Mouse (Mus musculus) mesoderm, embryonic 11.5 days (tissue): ENCODE results near the gene Pkd1.
A peak's percentile ranks its signal among the peaks of the same experiment; 100 is the strongest.

Experiments used
- DNase-seq: peaks from one replicate; pipeline ENCODE4 v3.0.0-alpha.2; 2012; ENCODE audit warnings: low read depth, low spot score

Gene Pkd1

DNA sequence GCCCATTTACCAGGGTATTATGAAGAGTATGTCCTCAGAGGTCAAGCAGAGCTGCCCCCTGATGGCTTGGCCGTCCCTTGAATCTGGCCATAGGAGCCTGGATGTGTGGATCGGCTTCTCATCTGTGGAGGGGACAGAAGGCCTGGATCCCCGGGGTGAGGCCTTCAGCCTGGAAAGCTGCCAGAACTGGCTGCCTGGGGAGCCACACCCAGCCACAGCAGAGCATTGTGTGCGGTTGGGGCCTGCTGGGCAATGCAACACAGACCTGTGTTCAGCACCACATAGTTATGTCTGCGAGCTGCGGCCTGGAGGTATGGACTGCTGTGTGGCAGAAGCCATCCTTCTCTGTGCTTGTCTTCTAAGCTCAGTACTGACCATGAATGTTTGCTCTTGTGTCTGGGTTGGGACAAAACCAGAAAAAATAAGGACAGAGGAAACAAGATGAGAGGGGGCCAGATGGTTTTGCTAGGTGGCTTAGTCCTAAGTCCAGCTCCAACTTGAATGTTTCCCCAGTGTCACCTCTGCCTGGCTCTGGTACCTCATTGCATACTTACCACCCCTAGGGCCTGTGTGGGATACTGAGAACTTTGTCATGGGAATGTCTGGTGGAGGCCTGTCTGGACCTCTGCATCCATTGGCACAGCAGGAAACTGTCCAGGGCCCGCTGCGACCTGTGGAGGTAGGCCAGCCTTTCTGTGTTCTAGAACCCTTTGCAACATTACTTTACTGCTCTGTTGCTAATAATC, 17.6 kb downstream of the Pkd1 start:
- no peak for DNase-seq

- no peak for DNase-seq
Measured at GRCm38 (mm10) chr17:24569837-24570236, 20.2 kb downstream of the Pkd1 start.

DNA sequence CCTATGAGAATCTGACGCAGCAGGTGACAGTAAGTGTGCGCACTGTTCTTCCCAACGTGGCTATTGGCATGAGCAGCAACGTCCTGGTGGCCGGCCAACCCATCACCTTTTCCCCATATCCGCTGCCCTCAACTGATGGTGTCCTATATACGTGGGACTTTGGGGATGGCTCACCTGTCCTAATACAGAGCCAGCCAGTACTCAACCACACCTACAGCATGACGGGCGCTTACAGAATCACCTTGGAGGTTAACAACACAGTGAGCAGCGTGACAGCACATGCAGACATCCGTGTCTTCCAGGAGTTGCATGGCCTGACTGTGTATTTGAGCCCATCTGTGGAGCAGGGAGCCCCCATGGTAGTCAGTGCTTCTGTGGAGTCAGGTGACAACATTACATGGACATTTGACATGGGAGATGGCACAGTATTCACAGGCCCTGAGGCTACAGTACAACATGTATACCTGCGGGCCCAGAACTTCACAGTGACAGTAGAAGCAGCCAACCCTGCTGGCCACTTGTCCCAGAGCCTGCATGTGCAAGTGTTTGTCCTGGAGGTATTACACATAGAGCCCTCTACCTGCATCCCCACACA, 23.1 kb downstream of the Pkd1 start:
- DNase-seq = no peak

DNA sequence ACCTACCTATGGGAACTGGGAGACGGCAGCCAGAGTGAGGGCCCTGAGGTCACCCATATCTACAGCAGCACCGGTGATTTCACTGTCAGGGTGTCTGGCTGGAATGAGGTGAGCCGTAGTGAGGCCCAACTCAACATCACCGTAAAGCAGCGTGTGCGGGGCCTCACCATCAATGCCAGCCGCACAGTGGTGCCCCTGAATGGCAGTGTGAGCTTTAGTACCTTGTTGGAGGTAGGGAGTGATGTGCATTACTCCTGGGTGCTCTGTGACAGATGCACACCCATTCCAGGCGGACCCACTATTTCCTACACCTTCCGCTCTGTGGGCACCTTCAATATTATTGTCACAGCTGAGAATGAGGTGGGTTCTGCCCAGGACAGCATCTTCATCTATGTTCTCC, 24.2 kb downstream of the Pkd1 start:
- no peak for DNase-seq

DNA sequence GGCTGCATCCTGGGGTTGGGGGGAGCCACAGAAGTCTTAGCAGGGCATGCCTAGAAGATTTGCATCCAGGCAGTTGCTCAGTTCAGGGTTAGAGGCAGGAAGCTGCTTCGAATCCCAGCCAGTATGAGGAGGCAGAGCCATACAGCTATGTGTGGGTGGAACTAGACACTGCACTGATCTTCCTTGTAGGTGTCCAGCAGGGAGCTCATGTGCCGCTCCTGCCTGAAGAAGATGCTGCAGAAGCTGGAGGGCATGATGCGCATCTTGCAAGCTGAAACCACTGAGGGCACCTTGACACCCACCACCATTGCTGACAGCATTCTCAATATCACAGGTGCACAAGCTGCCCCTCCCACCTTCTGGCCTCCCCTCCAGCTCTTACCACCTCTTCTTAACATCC, 29.9 kb downstream of the Pkd1 start:
- DNase-seq = no peak

GRCm38 (mm10) chr17:24580287-24580686, 30.7 kb downstream of the Pkd1 start:
- no peak for DNase-seq

DNA sequence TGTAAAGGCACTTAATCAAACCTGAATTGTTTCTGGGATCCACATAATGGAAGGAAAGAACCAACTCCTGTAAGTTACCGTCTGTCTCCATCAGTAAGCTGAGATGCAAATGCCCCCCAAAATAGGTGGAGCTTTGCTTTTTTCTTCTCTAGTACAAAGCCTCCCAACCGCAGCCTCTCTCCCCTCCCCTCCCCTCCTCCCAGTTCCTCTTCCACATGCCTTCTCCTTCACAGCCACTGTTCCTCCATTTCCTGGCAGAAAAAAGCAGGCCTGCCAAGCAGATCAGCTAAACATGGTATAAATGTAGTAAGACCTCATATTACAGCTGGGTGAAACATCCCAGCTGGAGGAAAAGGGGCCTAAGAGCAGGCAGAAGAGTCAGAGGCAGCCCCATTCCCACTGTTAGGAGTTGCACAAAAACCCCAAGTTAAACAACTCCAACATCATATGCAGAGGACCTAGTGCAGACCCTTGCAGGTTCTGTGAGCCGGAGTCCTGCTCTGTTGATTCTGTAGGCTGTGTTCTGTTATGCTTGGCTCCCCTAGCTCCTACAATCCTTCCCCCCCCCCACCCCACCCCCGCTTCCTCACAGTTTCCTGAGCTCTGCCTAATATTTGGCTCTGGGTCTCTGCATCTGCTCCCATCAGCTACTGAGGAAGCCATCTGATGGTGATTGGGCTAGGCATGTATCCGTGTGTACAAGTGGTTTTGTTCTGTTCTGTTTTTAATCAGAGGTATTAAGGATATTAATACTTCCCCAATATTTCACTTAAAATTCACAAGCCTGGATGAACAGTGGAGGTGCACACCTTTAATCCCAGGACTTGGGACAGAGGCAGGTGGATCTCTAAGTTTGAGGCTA, 34.2 kb downstream of the Pkd1 start:
- no peak for DNase-seq

GRCm38 (mm10) chr17:24584520-24584919, 34.9 kb downstream of the Pkd1 start:
- no peak for DNase-seq

DNA sequence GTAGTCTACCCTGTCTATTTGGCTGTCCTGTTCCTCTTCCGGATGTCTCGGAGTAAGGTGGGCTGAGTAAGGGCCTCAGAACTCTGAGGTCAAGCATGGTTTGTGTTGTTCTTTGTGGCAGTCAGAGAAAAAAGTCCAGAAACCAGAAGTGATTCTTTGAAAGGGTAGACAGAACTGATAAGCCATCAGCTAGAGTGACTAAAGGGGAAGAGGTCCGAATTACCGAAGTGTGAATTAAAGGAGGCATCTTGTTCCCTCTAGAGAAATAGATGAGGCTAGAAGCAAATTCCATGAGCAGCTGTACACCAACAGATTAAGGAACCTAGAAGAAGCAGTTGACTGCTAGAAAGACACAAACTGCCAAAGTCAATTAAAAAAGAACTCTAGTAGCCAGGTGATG, 36.9 kb downstream of the Pkd1 start:
- DNase-seq = no peak

DNA sequence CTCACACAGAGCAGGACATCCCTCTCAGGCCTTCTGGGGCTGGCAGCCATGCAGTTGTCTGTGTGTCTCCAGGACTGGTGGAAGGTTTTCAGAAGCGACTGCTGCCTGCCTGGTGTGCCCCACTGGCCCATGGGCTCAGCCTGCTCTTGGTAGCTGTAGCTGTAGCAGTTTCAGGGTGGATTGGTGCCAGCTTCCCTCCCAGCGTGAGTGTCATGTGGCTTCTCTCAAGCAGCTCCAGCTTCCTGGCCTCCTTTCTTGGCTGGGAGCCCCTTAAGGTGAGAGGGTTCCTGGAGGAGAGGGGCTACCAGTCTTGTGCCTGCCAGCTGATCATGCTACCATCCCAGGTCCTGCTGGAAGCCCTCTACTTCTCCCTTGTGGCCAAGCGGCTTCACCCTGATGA, 41.3 kb downstream of the Pkd1 start:
- DNase-seq = no peak

DNA sequence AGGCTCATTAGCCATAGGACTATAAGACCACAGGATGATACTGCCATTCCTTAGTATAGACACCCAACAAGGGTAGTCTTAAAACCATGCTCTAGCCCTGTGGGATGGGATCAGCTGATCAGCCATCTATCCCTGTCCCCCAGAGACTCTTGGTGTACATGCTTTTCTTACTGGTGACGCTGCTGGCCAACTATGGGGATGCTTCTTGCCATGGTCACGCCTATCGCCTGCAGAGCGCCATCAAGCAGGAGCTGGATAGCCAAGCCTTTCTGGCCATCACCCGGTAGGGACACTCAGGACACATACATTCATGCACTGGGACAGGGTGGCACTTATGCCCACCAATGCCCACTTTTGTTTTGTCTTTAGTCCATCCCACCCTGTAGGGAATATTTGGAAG, 42.1 kb downstream of the Pkd1 start:
- no peak for DNase-seq

GRCm38 (mm10) chr17:24593248-24593647, 43.6 kb downstream of the Pkd1 start:
- no peak for DNase-seq

GRCm38 (mm10) chr17:24593992-24594890, 44.6 kb downstream of the Pkd1 start:
- DNase-seq = no peak

DNA sequence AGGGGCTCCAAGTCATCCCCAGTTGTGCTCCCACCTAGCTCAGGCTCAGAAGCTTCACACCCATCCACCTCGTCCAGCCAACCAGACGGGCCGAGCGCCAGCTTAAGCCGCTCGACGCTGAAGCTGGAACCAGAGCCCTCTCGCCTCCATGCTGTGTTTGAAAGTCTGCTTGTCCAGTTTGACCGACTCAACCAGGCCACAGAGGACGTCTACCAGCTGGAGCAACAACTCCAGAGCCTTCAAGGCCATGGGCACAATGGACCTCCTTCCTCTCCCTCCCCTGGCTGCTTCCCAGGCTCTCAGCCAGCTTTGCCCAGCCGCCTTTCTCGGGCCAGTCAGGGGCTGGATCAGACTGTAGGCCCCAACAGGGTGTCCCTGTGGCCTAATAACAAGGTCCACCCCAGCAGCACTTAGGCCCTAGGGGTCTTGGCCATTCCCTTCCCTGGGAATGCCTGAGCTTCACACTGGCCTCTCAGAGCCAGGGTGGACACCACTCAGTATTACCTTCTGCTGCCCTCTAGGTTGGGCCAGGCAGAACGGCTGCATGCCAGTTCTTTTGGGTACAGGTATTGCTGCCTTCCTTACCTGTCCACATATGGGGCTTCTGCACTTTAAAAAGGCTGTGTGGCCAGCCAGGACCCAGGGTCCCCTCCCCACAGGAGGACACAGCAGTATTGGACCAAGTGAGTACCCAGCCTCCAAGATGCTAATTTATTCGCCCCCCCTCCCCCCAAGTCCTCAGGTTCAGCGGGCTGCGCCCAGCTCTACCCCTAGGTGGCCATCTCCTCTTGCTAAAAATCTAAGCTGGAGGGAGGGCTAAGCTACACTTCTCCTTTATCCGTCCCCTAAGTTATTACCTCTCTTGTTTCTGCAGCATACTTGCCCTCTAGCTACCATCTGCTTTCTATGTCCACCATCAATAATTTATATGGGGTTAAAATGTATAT, 45.8 kb downstream of the Pkd1 start:
- DNase-seq = peak; percentile 22

DNA sequence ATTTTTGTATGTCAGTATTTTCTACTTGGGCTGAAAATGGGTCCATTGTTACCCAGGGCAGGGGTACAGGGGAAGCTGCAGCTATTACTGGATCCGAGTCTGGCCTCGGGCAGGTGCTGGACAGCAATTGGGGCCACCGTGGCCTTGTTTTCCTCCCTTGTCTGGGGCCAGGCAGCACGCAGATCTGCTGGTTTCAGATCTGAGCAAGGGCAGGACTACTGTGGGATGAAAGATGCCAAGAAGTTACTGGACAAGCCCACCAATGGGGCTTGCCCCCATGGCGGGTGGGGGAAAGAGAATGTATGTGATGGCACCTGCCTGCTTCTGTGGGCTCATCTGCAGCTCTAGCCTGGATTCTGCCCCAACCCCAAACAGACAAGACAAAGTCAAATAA, 46.4 kb downstream of the Pkd1 start:
- DNase-seq = no peak

DNA sequence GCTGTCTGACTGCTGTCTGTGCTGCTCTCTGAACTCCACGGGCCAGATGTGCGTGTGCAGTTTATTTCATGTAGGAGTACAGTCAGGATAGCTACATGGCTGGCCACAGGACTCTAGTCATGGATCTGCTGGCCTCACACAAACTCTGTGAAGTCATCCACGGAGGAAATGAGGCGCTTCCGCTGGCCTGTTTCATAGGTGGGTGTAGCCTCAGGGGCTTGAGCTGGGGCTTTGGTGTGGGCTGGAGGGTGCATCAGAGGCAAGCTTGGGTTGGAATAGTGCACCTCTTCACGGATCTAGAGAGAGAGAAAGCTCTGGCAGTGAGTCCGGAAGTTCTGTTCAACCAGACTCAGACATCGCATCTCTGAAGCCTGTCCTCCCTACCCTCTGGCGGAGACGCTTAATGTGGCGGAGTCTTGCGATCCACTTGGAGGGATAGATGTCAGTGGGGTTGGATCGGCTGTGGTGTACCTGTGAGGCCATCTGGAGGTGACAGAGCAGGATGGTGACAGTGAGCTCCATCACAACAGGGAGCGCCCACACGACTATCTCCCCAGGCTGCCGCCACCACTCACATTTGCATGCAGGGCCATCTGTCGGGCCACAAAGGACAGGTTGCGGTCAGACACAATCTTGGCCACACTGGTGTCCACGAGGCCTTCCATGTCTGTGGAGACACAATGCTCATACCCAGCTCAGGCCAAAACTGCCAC, 47.0 kb downstream of the Pkd1 start:
- no peak for DNase-seq

DNA sequence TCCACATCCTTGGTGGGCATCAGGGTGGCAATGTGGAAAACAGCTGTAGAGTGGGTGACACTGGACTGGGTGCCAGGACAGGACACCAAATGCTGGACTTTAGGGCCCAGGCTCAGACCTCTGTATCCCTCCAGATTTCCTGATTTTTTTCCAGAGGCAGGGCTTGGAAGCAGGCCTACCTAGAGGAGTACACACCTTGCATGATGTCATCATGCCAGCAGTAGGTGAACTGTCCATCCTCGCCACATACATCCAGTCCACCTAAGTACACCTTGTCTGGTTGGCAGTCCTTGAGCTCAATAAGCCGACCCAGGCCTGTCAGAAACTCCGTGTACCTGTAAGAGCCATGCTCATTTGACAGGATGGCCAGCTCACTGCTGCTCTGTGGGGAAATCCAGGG, 48.4 kb downstream of the Pkd1 start:
- DNase-seq = no peak

- DNase-seq = no peak
Measured at GRCm38 (mm10) chr17:24600502-24600901, 50.9 kb downstream of the Pkd1 start.

GRCm38 (mm10) chr17:24603961-24604360, 54.3 kb downstream of the Pkd1 start:
- DNase-seq = no peak

DNA sequence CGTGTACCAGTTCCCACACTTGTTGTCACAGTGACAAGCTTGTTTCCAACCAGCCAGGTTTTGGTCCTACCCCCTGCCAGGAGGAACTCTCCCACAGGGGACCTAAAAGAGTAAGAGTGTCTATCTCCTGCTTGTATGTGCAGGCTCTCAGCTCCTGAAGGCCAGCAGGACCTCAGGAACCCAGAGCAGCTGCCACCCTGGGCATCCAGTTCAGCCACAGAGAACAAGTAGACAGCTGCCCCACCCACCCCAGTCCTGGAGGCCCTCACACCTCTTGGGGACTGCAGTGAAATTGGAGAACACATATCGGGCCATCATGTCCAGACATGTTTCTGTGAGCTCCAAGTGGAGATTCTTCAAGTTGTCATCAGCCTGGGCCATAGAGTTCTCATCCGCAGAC, 54.9 kb downstream of the Pkd1 start:
- DNase-seq = no peak
